In genomic region chr3:123322147-123322546, GRCm38 (mm10) we compare ENCODE assay signal across 9 mouse cellular contexts. TPM values are rescaled to one million over a fixed set of nuclear protein-coding genes. Genes with fewer than 3 reads are reported as not detected.
DNase-seq lines count a peak whose midpoint lies in the region; ATAC-seq lines count a peak whose summit lies in the region.
"Had no signal": no experiment of that assay in that cellular context is flagged by ENCODE, and none has a peak within 500 bp of the region (broad histone marks: within the 10 kb centered on the region; RNA-seq: fewer than 3 reads in every experiment).

No protein-coding gene starts in this region.

- no peaks in the 10 kb centered on the region for H3K36me3 ChIP-seq in forebrain, embryonic 15.5 days
- H3K36me3 ChIP-seq: limb, embryonic 12.5 days had no signal

- no peak overlapping the region for H3K27ac ChIP-seq in forebrain, embryonic 15.5 days (replicated peaks)
- H3K27ac ChIP-seq: limb, embryonic 12.5 days had no signal

- no peaks in the 10 kb centered on the region for H3K4me1 ChIP-seq in forebrain, embryonic 15.5 days
- H3K4me1 ChIP-seq: limb, embryonic 12.5 days had no signal

- H3K4me3 ChIP-seq in forebrain, embryonic 15.5 days = no peak overlapping the region
- H3K4me3 ChIP-seq: limb, embryonic 12.5 days had no signal

- peak; percentile 70 for DNase-seq in kidney, adult 9 months
- no peak for DNase-seq in kidney, adult 11 months
- peak; percentile 64 for DNase-seq in A20 (ENCODE audit: low read depth, low spot score)
- peak; percentile 29 for DNase-seq in Muller cell, postnatal 12 days (ENCODE audit: inconsistent ontology term)
- DNase-seq in lung, postnatal 36 days = peak; percentile 73
- DNase-seq in adrenal gland, adult 8-10 months = no peak
- DNase-seq in thymus, adult 18-20 months = no peak

- H3K4me2 ChIP-seq in forebrain, embryonic 15.5 days (replicated peaks) = no peak overlapping the region
- H3K4me2 ChIP-seq: limb, embryonic 12.5 days had no signal

- H3K27me3 ChIP-seq in forebrain, embryonic 15.5 days = no peaks in the 10 kb centered on the region
- H3K27me3 ChIP-seq: limb, embryonic 12.5 days had no signal

- WGBS in forebrain, embryonic 15.5 days = 26% methylated on average over 1 of the region's 1 CpGs

- ATAC-seq in forebrain, embryonic 15.5 days (replicated peaks) = 0 out of 2 replicates have a peak, but pooled peaks have one; percentile 21

- no peak overlapping the region for H3K9ac ChIP-seq in forebrain, embryonic 15.5 days (replicated peaks)
- H3K9ac ChIP-seq: limb, embryonic 12.5 days had no signal

- no peaks in the 10 kb centered on the region for H3K9me3 ChIP-seq in forebrain, embryonic 15.5 days
- H3K9me3 ChIP-seq: limb, embryonic 12.5 days had no signal

RNA-seq across cellular contexts. Expression of gene Sec24d, which starts 54.9 kb away (rescaled TPM):
- polyA plus RNA-seq in forebrain, embryonic 15.5 days (2015; fragmentation: Nextera tagmentation; extraction: Ambion mirVana) = 16.0 and 19.3 TPM in 2 replicates
- 100 to 1,000 TPM in 2 of 4 experiments, 10 to 100 TPM in 2; 70.8 to 195 (median 124) TPM for total RNA-seq in adrenal gland, adult 8-10 months (2022)

Comparison
In these comparisons a context has a peak if more than half of its experiments do, and no peak if none do; other contexts are left out.
1. DNase-seq: peak in kidney, adult 9 months (single experiment), A20 (single experiment), Muller cell, postnatal 12 days (single experiment) and lung, postnatal 36 days (single experiment); none in kidney, adult 11 months (single experiment), adrenal gland, adult 8-10 months (single experiment) and thymus, adult 18-20 months (0 of 2).